Mouse (Mus musculus) ovary, postnatal 14 days (tissue): Measurements from ENCODE around the gene Dicer1.

ENCODE experiments used
- DNase-seq: peaks from one replicate; pipeline ENCODE4 v3.0.0; 2022; ENCODE audit warnings: low spot score

The Dicer1 gene

DNA sequence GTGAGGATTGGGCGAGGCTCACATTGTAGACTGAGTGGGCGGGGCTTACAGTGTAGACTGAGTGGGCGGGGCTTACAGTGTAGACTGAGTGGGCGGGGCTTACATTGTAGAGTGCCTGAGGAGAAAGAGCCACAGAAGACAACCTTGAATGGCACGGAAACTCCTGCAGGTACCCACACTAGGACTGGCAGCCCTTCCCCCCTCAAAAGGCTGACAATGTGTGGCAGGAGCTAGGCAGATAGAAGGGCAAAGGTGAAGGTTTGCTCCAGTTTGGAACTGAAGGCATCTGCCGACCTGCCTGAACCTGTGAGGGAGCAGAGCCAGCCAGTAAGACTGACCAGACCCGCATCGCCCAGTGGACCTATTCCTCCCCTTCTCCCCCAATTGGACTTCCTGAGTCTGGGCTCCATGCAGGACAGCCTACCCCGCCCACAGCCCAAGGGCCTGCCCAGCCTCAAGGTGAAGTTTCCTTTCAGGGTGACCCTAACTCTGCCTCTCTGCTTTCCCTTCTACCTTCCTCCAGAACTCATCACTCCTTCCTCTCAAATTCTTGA lies 74.3 kb downstream of the Dicer1 start:
- DNase-seq = no peak

DNA sequence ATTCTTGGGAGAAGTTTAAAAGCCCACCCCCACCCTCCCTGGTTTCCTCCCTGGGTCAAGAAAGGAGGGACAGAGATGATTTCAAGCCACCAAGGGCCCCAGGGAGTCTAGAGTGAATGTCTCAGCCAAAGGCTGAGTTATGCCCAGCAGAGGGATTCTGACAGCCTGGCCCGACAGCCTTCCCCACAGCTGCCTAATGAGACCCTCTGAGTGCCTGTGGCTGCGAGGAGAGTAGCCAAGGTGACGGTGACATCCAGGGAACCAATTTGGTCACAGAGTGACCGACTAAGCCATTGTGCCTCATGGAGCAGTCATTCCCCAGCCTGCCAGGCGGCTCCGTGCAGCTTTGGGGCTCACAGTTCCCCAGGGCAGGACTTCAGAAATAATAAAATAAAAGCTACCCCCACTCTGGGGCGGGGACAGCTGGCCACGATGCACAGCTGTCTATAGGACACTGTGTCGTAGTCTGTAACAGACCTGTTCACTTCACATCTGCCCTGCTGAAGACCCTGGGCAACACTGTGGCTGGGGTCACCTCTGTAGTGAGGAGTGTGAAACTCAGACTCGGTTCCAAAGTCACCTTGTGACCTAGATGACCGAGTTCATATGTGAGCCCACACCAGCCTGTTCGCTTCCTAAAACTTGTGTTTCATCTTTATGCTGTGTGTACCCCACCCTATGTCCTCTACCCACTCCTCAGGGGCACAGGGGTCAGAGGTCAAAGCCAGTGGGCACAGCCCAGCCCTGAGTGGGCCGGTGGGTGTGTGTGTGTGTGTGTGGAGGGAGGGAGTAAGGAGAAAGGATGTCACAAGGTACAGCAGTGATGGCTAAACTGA lies 75.0 kb downstream of the Dicer1 start:
- no peak for DNase-seq

DNA sequence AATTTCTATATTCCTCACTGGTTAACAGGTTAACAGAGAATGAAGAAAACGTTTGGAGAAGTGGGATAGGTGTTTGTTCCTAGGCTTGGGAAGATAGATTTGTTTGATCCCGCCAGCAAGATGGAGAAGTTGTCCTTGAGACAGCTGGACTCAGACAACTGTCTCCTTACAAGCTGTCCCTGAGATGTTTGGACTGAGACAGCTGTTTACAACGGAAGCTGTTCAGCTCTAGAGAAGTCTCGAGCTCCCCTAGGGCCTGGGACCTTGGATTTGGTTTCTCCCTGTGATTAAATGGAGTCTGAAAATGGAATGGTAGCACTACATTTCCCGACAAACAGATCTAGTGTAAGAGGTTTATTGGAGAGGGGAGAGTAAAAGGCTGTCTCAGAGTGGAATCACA lies 78.8 kb downstream of the Dicer1 start:
- no peak for DNase-seq

DNA sequence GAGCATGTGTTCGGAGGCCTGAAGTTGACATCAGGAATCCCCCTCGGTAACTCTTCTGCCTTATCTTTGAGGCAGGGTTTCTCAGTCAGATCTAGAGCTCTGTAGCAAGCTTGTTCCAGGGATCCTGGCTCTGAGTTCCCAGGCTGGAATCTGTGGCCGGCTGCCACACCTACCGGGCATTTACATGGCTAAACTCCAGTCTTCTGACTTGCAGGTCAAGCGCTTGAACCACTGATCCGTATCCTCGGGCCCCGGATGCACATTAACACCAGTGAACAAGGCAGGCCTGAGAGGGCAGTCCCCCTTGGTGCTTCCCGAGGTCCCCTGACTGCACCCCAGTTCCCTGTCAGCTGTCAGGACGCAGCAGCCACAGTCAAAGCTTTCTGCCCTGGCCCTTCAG lies 79.3 kb downstream of the Dicer1 start:
- no peak for DNase-seq

DNA sequence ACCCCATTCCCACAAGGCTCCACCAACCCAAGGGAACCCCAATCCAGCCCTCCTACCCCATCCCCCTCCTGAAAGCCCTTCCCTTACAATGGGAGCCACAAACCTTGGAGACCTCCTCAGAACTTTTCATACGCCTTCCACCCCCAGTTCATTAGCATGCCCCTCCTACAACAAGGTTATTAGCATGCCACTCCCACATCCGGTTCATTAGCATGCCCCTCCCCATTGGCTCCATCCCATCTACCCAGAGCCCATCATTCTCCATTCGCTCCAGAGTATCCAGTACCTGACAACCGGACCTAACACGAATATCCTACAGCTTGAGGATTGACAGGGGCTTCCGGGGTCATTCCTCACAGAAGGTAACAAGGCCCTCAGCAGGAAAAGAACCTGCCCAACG lies 83.9 kb downstream of the Dicer1 start:
- DNase-seq = no peak

DNA sequence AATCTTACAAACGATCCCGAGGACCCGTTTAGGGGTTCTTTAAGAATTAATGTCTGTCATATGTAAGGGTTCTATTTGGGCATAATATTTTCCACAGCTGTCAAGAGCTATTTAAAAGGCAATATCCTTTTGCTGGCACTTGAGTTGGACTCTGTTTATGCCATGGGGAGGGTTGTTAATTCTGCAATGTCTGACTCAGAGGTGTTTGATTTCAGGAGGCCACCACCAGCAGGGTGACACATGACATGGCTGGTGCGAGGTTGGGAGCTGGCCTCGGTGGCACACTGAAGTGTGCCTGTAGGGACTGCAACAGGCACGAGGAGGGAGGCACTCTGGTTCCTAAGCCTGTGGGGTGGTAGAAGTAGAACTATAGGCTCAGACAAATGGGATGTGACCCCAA lies 85.8 kb downstream of the Dicer1 start:
- DNase-seq = no peak

DNA sequence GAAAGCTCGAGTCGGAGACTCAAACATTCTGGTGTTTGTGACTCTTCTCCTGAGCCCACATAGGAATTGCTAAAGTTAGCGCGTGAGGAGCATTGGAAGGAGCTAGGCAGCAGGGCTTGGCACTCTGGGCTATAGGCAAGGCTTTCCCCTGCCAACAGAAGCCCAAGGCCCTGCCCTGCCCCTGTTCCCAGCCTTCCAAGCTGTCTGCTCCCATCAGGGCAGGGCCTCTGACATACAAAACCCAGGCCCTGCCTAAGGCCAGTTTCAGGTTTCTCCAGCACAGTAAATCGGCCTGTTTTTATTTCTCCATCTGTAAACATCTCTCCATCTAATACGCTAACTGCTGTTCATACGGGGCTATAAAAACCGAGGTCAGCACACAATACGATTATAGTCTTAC lies 86.2 kb downstream of the Dicer1 start:
- no peak for DNase-seq

DNA sequence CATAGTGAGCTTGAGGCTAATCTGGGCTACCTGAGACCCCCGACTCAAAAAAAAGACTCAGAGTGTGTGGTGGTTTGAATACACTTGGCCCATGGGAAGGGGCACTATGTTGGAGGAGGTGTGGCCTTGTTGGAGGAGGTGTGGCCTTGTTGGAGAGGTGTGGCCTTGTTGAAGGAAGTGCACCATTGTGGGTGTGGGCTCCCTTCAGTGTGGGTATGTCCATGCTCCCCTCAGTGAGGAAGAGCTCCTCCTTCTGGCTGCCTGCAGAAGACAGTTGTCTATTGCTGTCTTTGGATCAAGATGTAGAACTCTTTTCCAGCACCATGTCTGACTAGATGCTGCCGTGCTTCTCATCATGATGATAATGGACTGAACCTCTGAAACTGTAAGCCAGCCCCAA lies 95.6 kb downstream of the Dicer1 start:
- no peak for DNase-seq

DNA sequence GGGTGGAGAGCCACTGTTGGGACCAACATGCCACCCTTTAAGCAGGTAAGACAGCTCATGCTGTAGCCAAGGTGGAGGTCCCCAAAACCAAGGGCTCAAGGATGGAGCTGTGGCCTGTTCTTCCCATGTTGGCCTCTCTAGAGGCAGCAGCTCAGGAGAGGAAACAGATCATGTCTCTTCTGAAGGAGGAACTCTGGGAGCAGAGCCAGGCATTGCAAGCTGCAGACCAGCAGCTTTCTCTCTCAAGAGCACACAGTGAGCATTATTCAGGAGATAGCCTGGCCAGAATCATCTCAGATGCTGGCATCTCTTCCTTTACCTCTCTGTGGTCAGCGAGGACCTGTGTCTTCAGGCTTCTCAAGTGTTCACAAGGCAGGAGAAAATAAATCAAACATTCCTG lies 96.7 kb downstream of the Dicer1 start:
- DNase-seq = no peak

DNA sequence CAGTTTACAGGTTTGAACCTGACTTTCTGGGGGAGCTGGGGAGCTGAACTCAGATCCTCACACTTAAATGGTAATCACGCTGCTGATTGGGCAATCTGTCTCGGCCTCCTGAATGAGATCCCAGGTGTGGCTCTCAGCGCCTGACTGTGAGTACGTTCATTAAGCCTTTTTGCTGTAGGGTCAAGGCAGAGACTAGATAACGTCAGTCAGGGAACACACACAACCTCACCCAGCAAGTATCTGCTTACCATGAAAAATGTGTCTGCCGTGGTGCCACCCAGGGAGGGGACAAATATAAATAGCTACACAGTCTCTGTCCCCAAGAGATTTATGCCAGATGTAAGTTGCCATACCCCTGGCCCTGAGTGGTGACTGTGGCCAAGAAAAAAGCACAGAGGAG lies 99.7 kb downstream of the Dicer1 start:
- DNase-seq = no peak

DNA sequence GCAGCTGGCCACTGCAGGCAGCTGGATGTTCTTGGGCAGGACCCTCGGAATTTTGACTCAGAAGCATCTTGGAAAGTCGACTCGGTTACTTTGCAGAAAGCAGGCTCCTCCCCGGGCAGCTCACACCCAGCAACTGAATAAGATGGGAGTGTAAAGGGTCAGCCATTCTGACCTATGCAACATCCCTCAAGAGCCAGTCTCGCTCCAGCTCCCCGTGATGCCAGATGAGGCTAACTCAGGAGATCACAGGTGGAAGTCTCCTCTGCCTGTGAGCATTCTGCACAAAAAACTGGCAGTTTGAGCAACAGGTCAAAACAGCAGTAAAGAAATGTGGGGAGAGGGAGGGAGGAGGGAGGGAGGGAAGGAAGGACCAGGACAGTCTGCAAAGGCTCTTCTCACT lies 100.5 kb downstream of the Dicer1 start:
- no peak for DNase-seq

DNA sequence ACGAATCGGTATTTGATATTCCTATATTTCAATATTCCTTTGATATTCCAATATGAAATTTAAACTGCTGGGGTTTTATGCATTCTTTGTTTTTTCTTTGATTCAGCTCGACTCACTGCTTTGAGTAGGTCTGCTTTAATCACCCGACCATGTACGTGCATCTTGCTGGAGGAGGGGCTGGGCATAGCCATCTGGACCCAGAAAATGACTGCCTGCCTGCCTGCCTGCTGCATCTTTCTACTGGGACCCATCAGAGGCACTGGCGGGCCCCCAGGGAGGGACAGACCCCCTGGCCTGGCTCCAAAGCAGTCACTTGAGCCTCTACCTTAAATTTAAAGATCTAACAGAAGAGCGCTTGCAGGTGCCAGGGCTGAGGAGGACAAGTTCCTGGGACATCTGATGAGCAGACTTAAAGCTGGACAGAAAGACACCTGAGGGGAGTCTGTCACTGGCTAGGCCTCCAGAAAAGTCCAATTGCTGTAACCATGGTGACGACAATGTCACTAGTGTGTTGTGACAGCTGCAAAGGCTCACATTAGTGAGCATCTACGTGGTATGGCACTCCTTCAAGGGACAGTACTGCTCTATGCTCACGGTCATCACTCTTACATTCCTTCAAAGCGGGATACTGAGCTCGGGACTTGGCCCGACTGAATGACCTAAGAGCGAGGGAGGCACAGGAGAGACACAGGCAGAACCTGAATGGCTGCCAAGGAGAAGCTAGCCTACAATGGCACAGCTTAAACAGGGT lies 101.1 kb downstream of the Dicer1 start:
- no peak for DNase-seq

DNA sequence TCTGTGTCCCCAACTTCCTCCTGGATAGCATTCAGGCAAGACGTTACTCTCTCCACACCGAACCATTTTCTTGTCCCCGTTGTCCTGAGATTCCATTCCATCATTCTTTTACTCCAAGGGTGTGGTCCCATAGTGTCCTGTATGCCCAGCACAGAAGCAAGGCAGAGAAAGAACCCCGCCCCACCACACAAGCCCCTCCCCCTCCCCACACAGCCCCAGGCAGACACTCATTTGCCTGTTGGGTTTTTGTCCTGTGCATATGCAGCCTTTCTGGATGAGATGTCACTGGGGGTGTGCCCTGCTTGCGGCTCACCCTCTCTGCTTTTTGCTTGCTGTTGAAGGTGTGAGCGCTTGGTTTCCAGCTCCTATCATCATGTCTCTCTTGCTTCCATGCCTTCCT lies 103.4 kb downstream of the Dicer1 start:
- no peak for DNase-seq

DNA sequence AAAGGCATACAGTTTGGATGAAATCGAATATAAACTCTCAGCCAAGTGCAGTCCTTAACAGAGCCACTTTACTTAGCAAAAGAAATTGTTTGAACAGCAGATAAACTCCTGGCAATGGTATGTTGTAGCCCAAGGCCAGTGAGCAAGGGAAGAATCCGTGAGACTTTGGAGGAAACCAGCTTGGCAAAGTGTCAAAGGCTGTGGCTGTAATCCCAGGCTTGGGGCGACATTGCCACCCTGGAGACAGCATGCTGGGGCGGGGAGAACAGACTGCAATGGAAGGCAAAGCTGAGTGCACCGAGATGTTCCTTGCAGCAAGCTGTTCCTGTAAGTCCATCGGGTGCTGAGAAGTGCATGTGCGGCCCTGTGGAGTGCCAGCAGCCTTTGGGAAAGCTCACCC lies 109.4 kb downstream of the Dicer1 start:
- DNase-seq = peak; percentile 20

DNA sequence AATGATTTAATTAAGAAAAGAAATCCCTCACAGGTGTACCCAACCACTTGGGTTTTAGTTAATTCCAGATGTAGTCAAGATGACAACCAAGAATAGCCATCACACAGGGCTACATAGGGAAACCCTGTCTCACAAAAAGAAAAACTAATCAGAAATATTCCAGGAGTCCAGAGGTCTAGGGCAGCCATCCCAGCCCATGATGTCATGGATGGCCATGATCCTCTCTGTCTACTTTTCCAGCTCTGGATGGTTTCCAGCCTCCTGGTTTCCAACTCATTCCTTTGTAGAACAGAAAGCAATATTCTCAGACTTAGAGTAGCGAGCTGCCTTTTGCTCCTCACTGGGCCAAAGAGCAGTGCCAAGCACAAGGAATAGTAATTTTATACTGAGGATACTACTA lies 110.8 kb downstream of the Dicer1 start:
- DNase-seq = no peak

DNA sequence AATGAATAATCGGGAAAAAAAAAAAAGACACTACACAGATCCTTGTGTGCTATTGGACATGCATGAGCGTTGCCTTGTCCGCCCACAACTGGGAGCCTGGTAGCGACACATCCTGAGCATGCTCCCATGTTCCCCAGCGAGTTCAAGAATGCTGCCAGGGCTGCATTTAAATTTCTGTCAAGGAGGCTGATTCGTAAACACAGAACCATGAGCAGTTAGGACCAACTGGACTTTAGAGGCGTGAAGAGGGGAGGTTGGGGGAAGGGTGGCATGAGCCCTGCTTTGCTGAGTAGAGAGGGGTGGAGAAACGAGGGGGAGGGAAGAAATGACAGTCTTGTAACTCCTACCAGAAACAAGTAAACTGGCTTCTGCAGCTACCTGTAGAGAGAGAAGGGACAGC lies 113.6 kb downstream of the Dicer1 start:
- DNase-seq = no peak
